Mouse (Mus musculus): Measurements from ENCODE around the gene Gm525.
"Not testable (repeated sequence)": the region's sequence is repeated elsewhere in the genome, so short reads cannot be mapped to it uniquely, and the experiment has no call there.

Gm525 gene

DNA sequence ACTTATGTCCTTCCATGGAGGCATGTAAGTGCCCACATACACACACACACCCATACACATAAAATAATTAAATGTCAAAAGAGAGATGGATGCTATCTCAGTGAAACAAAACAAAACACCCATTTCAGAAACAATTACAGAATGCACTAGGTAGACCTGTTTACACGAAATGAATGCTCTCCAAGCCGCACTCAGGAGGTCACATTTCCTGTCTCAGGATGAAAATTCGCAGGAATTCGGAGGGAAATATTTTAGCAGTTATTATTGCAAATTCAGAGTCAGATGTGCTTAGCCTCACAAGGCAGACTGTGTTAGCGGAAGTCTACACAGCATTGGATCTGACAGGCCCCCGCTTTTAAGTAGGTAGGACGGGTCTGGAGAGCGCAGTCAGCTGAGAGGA lies at the start of gene Gm525:
Gene Gm525, plus strand, starts transcription at position 301 of the 400 bp plus-strand sequence.
- DNase-seq (ENCODE audit: low read depth): no peak

DNA sequence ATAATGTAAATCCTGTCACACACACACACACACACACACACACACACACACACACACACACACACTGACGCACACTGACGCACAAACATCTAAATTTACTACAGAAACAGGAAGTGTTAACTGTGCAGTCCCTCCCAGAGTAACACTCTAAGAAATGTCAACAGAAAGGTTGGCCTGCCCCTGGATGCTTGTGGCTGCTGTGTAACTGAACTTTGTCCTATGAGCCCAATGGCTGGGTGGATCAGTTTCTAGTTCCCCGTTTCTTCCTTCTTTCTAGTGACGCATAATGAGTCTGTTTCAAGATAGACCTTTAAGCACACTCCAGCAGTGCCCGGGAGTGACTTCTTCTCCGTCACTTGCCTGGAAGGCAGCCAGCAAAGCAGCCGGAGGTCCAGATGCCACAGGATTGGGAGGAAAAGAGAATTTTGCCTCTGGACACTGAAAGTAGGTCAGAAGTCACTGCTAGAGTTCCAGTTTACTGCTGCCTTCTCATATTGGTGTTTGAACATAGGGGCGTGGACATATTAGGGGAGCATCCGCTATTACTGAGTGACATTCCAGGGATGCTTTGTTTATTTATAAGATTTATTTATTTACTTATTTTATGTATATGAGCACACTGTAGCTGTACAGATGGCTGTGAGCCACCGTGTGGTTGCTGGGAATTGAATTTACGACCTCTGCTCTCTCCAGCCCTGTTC lies 49.3 kb upstream of the Gm525 start:
- peak; percentile 88 for DNase-seq (ENCODE audit: low read depth)

DNA sequence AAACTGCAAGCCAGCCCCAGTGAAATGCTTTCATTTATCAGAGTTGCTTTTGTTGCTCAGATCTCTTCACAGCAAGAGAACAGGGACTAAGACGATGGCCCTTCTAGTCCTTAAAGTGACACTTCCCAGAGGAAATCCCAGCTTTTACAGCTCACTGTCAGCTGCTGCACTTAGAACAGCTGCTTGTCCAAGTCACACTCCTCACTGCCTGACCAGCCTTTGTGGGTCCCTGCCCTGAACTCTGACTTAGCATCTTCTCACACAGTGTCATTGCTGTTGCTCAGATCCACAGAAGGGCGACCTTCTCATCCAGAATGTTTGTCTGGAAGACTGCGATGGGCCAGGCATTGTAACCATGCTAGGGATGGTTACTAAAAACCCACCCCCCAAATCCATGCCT lies 48.0 kb upstream of the Gm525 start:
- DNase-seq (ENCODE audit: low read depth): no peak

GRCm38 (mm10) chr11:89026117-89026516 lies 47.5 kb upstream of the Gm525 start:
- DNase-seq (ENCODE audit: low read depth): no peak

DNA sequence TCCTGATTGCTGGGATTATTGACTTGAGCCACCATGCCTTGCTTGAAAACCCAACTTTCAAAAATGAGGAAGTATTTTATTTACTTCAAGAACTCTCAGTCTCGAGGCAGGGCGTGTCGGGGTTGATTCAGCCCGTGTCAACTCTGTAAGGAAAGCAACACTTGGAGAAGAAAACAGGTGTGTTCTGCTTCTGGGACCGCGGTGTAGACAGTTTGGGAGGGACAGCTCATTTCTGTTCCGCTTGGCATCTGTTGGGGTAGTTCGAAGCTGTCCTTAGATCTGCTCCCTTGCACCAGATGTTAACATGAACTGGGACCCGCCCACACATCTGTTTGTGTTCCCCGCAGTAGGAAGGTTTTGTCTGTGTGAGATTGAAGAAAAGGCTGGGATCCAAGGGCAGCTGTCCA lies 45.7 kb upstream of the Gm525 start:
- DNase-seq (ENCODE audit: low read depth): peak; percentile 51

DNA sequence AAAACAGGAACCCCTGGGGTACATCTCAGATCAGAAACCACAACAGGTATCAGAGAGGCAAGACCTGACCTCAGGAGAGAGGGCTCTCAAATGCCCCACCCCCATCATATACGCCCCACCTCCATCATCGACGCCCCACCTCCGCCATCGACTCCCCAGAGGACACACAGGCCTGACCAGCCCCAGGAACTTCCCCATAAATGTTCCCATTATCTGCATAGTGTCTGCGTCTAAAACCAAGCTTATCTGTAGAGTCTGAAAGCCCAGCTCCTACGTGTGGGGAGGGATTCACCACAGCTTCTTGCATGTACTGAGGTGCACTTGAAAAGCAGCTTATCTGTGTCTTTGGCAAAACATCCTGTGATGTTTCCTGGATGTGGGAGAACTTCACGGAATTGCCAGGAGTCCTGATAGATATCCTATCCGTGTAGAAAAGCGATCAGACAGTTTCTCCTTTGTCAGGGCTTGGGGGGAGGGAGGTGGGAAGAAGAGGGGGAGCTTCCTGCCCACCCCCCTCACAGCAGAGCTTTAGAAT lies 44.7 kb upstream of the Gm525 start:
- no peak for DNase-seq (ENCODE audit: low read depth)

DNA sequence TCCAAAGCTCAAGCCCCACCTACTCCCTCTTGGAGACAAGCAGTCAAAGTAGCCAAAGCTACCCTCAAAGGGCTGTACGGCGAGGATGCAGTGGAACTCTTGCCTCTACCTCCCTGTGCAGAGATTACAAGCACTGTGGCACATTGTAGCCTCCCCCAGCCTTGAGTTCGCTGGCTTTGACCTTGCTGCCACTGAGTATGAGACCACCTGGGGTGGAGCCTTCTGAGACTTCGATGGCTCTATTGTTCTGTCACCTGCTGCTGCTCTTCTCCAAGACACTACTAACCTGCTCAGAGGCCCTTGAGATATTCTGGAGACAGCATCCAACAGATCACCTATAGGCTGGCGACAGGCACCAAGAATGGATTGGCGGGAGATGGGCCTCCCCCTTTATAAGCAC lies 43.1 kb upstream of the Gm525 start:
- no peak for DNase-seq (ENCODE audit: low read depth)

DNA sequence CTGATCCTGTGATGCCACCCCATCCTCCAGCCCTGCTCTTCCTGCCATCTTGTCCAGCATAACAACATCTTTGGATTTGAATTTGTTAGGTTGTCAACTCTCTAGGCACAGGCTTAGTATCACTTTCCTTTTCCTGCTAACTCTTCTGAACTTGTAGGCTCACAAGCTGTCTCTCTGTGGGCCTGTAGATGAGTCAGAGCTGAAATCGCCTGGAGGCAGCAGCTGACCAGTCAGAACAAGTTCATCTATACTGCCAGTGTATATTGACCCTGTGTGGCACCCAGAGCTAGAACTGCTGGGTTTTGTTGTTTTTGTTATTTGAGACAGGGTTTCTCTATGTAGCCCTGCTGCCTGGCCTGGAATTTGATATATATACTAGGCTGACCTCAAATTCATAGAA lies 42.5 kb upstream of the Gm525 start:
- peak; percentile 61 for DNase-seq (ENCODE audit: low read depth)

DNA sequence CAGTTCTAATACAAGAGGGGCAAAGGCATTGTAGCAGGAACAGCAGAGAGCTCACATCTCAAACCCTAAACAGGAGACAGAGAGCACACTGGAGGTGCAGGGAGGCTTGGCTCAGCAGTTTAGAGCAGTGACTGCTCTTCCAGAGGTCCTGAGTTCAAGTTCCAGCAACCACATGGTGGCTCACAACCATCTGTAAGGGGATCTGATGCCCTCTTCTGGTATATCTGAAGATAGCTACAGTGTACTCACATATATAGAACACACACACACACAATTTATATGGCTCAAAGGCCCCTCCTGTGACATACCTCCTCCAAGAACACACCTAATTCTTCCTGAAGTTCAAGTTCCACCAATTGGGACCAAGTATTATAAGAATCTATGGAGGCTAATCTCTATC lies 39.0 kb upstream of the Gm525 start:
- DNase-seq (ENCODE audit: low read depth): no peak

DNA sequence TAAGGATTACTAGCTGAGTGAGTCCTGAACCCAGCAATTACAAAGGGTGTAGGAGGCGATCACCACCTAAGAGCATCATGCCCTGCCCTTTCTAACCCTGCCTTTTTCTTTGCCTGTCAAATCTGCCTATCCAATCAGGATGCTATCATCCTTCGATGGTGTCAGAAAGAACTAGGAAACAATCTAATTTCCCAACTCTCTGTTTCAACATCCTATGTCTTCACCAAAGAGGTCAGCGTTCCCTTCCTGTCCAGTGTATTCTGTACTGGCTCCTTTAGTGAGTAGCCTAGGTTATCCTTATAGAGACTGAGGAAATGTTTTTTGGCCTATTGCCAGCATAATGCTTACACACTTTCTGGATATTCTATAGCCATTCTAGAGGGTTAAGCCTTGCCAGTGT lies 38.1 kb upstream of the Gm525 start:
- DNase-seq (ENCODE audit: low read depth): peak; percentile 31

DNA sequence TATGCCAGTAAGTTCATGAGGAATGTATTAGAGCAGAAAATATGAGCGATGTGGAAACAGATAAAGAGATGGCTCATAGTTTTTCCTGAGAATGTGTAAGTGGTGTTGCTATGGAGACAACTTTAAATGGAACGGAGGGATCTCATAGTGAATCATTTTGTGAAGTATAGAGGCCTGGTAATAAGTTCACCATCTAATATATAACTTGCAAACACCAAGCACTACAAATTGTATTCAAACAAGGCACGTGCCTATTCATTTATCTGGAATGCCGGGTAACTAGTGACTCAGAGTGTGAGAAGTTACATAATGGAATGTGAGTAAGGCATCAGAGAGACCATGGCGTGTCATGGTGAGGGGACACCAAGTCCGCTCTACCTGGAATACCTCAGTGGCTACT lies 35.1 kb upstream of the Gm525 start:
- DNase-seq (ENCODE audit: low read depth): no peak

DNA sequence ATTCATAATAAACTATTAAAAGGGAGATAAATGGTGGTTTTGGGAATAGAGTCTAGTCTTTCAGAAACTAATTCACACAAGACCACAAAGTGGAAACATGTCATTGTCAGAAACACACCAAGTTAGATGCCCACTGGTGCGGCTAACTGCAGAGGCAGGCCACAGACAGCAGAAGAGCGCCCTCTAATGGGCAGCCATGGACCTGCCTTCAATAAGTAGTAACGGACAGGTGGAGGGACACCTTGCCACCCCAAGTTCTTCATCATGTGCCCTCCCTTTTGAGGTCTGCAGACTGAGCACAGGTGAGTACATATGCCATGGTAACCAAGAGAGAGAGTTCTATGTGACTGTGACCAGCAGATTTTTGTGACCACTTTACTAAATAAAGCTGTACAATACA lies 34.3 kb upstream of the Gm525 start:
- peak; percentile 68 for DNase-seq (ENCODE audit: low read depth)

- not testable (repeated sequence) for DNase-seq (ENCODE audit: low read depth)
Observed at GRCm38 (mm10) chr11:89041073-89041472, 32.6 kb upstream of the Gm525 start.

DNA sequence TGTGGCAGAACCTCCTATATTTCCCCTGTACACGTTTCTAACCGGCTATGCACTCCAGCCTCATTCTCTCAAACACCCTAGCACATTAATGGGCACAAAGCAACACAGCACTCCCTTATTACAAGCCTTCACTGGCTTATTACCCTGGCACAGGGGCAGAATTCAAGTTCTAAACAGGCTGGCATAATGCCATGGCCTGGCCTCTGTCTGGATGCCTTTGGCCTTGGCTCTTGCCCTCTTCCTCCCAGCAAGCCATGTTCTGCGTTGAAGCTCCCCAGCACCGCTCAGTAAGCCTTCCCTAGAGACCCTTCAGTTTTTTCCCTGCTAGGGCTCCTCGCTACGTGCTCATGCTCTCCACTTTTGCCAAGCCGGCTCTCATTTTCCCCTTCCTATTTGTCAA lies 30.6 kb upstream of the Gm525 start:
- no peak for DNase-seq (ENCODE audit: low read depth)

- DNase-seq (ENCODE audit: low read depth): not testable (repeated sequence)
Observed at GRCm38 (mm10) chr11:89045501-89045900, 28.1 kb upstream of the Gm525 start.

- DNase-seq (ENCODE audit: low read depth): no peak
Observed at GRCm38 (mm10) chr11:89046021-89046420, 27.6 kb upstream of the Gm525 start.

GRCm38 (mm10) chr11:89051767-89052166 lies 21.9 kb upstream of the Gm525 start:
- peak; percentile 23 for DNase-seq (ENCODE audit: low read depth)

- no peak for DNase-seq (ENCODE audit: low read depth)
Observed at GRCm38 (mm10) chr11:89055931-89056690, 17.5 kb upstream of the Gm525 start.

GRCm38 (mm10) chr11:89058515-89059270 lies 14.9 kb upstream of the Gm525 start:
- peak; percentile 70 for DNase-seq (ENCODE audit: low read depth)

GRCm38 (mm10) chr11:89059919-89060422 lies 13.7 kb upstream of the Gm525 start:
- peak; percentile 55 for DNase-seq (ENCODE audit: low read depth)

GRCm38 (mm10) chr11:89060423-89061089 lies 13.1 kb upstream of the Gm525 start:
- DNase-seq (ENCODE audit: low read depth): peak; percentile 94

DNA sequence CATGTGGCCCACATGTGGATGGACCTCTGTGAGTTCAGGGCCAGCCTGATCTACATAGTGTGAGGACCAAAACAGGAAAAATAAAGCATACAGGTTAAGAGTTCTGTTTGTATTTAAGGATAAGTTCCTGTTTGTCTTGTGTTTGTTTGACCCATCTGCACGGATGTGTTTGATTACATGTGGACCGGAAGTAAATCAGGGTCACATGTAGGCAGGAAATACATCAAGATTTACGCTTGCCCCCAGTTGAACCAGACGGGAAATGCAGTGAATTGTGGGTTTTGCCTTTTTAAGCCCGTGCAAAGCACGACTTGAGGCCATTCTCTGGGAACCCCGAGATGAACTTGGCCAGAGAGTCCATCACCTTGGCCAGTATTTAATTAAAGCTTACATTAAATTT lies 12.3 kb upstream of the Gm525 start:
- DNase-seq (ENCODE audit: low read depth): peak; percentile 53

All from 416B (cell line).